Mouse (Mus musculus): Measurements from ENCODE around the gene Pla2g16. TPM values are rescaled to one million over a fixed set of nuclear protein-coding genes. Genes with fewer than 3 reads are reported as not detected.
A peak's percentile ranks its signal among the peaks of the same experiment; 100 is the strongest.

Gene Pla2g16
- polyA plus RNA-seq, 1 experiment from 2014 or later: 24.6 TPM

GRCm38 (mm10) chr19:7564457-7564856 lies 7.2 kb downstream of the Pla2g16 start:
- peaks cover 11% of the 10 kb centered on the region for H3K4me1 ChIP-seq (replicated peaks)
- H3K27ac ChIP-seq: no peak overlapping the region
- DNase-seq: no peak
- no peak overlapping the region for H3K4me2 ChIP-seq
- no peaks in the 10 kb centered on the region for H3K27me3 ChIP-seq
- 74% methylated on average over 1 of the region's 1 CpGs for WGBS (ENCODE audit: insufficient replicate concordance)
- no peak overlapping the region for H3K9ac ChIP-seq
- H3K36me3 ChIP-seq: peaks cover 2% of the 10 kb centered on the region; the same call in 1 of the 2 replicates
- H3K9me3 ChIP-seq (replicated peaks): no peaks in the 10 kb centered on the region
- no peak for ATAC-seq (ENCODE audit: low read depth)
- H3K4me3 ChIP-seq (replicated peaks): no peak overlapping the region

GRCm38 (mm10) chr19:7566826-7567225 lies 9.6 kb downstream of the Pla2g16 start:
- 79% methylated on average over 3 of the region's 3 CpGs for WGBS (ENCODE audit: insufficient replicate concordance)
- H3K9ac ChIP-seq: no peak overlapping the region
- ATAC-seq (ENCODE audit: low read depth) (no peak), DNase-seq (no peak)
- peaks cover 9% of the 10 kb centered on the region; the same call in 1 of the 2 replicates for H3K4me1 ChIP-seq (replicated peaks)
- no peaks in the 10 kb centered on the region for H3K36me3 ChIP-seq
- no peak overlapping the region for H3K27ac ChIP-seq
- no peak overlapping the region for H3K4me2 ChIP-seq
- H3K4me3 ChIP-seq (replicated peaks): no peak overlapping the region
- no peaks in the 10 kb centered on the region for H3K27me3 ChIP-seq
- H3K9me3 ChIP-seq (replicated peaks): no peaks in the 10 kb centered on the region

GRCm38 (mm10) chr19:7568364-7568763 lies 11.1 kb downstream of the Pla2g16 start:
- H3K27me3 ChIP-seq: no peaks in the 10 kb centered on the region
- no peaks in the 10 kb centered on the region for H3K36me3 ChIP-seq
- no peak overlapping the region for H3K4me3 ChIP-seq (replicated peaks)
- no peak overlapping the region for H3K27ac ChIP-seq
- H3K9me3 ChIP-seq (replicated peaks): no peaks in the 10 kb centered on the region
- 25% methylated on average over 3 of the region's 3 CpGs for WGBS (ENCODE audit: insufficient replicate concordance)
- peaks cover 4% of the 10 kb centered on the region; the same call in 1 of the 2 replicates for H3K4me1 ChIP-seq (replicated peaks)
- no peak overlapping the region for H3K9ac ChIP-seq
- ATAC-seq (ENCODE audit: low read depth): no peak
- no peak for DNase-seq
- H3K4me2 ChIP-seq: no peak overlapping the region

GRCm38 (mm10) chr19:7569650-7570049 lies 12.4 kb downstream of the Pla2g16 start:
- no peak for ATAC-seq (ENCODE audit: low read depth)
- peaks cover under 1% of the 10 kb centered on the region; the same call in 1 of the 2 replicates for H3K36me3 ChIP-seq
- DNase-seq: no peak
- H3K4me3 ChIP-seq (replicated peaks): no peak overlapping the region
- 50% methylated on average over 5 of the region's 5 CpGs for WGBS (ENCODE audit: insufficient replicate concordance)
- H3K4me2 ChIP-seq: no peak overlapping the region
- H3K9ac ChIP-seq: no peak overlapping the region
- no peaks in the 10 kb centered on the region for H3K4me1 ChIP-seq (replicated peaks)
- H3K27ac ChIP-seq: no peak overlapping the region
- no peaks in the 10 kb centered on the region for H3K27me3 ChIP-seq
- H3K9me3 ChIP-seq (replicated peaks): no peaks in the 10 kb centered on the region

- 80% methylated on average over 1 of the region's 1 CpGs for WGBS (ENCODE audit: insufficient replicate concordance)
Observed at GRCm38 (mm10) chr19:7576180-7576579, 18.9 kb downstream of the Pla2g16 start.

GRCm38 (mm10) chr19:7577710-7578109 lies 20.5 kb downstream of the Pla2g16 start:
- no peak overlapping the region for H3K27ac ChIP-seq
- 68% methylated on average over 3 of the region's 3 CpGs for WGBS (ENCODE audit: insufficient replicate concordance)
- H3K36me3 ChIP-seq: peaks cover 8% of the 10 kb centered on the region; the same call in 1 of the 2 replicates
- no peak overlapping the region for H3K9ac ChIP-seq
- H3K4me1 ChIP-seq (replicated peaks): peaks cover 10% of the 10 kb centered on the region; the same call in 1 of the 2 replicates
- no peaks in the 10 kb centered on the region for H3K9me3 ChIP-seq (replicated peaks)
- H3K4me2 ChIP-seq: no peak overlapping the region
- DNase-seq (no peak), ATAC-seq (ENCODE audit: low read depth) (no peak)
- no peaks in the 10 kb centered on the region for H3K27me3 ChIP-seq
- no peak overlapping the region for H3K4me3 ChIP-seq (replicated peaks)

More at GRCm38 (mm10) chr19:7576180-7576579, 18.9 kb downstream of the Pla2g16 start:
- no peak for ATAC-seq (ENCODE audit: low read depth)
- no peak overlapping the region for H3K9ac ChIP-seq
- H3K36me3 ChIP-seq: peaks cover 6% of the 10 kb centered on the region; the same call in 1 of the 2 replicates
- DNase-seq: no peak
- no peak overlapping the region for H3K4me3 ChIP-seq (replicated peaks)
- H3K9me3 ChIP-seq (replicated peaks): no peaks in the 10 kb centered on the region
- peaks cover 9% of the 10 kb centered on the region; the same call in 1 of the 2 replicates for H3K4me1 ChIP-seq (replicated peaks)
- H3K4me2 ChIP-seq: no peak overlapping the region
- H3K27me3 ChIP-seq: no peaks in the 10 kb centered on the region
- H3K27ac ChIP-seq: no peak overlapping the region

- no peak for DNase-seq
- no peak overlapping the region for H3K9ac ChIP-seq
- H3K4me1 ChIP-seq (replicated peaks): peaks cover 10% of the 10 kb centered on the region; the same call in 1 of the 2 replicates
- no peaks in the 10 kb centered on the region for H3K9me3 ChIP-seq (replicated peaks)
- peak; percentile 37 for ATAC-seq (ENCODE audit: low read depth)
- WGBS (ENCODE audit: insufficient replicate concordance): 13% methylated on average over 5 of the region's 5 CpGs
- H3K4me2 ChIP-seq: no peak overlapping the region
- no peaks in the 10 kb centered on the region for H3K27me3 ChIP-seq
- peaks cover 12% of the 10 kb centered on the region for H3K36me3 ChIP-seq
- no peak overlapping the region for H3K27ac ChIP-seq
- H3K4me3 ChIP-seq (replicated peaks): no peak overlapping the region
Observed at GRCm38 (mm10) chr19:7581042-7581441, 23.8 kb downstream of the Pla2g16 start.

GRCm38 (mm10) chr19:7583101-7583500 lies 25.8 kb downstream of the Pla2g16 start:
- H3K27me3 ChIP-seq: no peaks in the 10 kb centered on the region
- WGBS (ENCODE audit: insufficient replicate concordance): 49% methylated on average over 7 of the region's 7 CpGs

GRCm38 (mm10) chr19:7583599-7583998 lies 26.3 kb downstream of the Pla2g16 start:
- H3K27ac ChIP-seq: no peak overlapping the region
- no peaks in the 10 kb centered on the region for H3K27me3 ChIP-seq

More at GRCm38 (mm10) chr19:7583101-7583500, 25.8 kb downstream of the Pla2g16 start:
- no peak overlapping the region for H3K4me2 ChIP-seq
- H3K36me3 ChIP-seq: peaks cover 24% of the 10 kb centered on the region
- H3K4me3 ChIP-seq (replicated peaks): no peak overlapping the region
- H3K4me1 ChIP-seq (replicated peaks): peaks cover 10% of the 10 kb centered on the region; the same call in 1 of the 2 replicates
- no peak overlapping the region for H3K9ac ChIP-seq
- no peaks in the 10 kb centered on the region for H3K9me3 ChIP-seq (replicated peaks)
- DNase-seq: no peak
- no peak for ATAC-seq (ENCODE audit: low read depth)
- H3K27ac ChIP-seq: no peak overlapping the region

GRCm38 (mm10) chr19:7585279-7585678 lies 28.0 kb downstream of the Pla2g16 start:
- 87% methylated on average over 8 of the region's 8 CpGs for WGBS (ENCODE audit: insufficient replicate concordance)
- no peaks in the 10 kb centered on the region for H3K27me3 ChIP-seq

More at GRCm38 (mm10) chr19:7583599-7583998, 26.3 kb downstream of the Pla2g16 start:
- no peak overlapping the region for H3K4me3 ChIP-seq (replicated peaks)
- no peak overlapping the region for H3K4me2 ChIP-seq
- 72% methylated on average over 3 of the region's 3 CpGs for WGBS (ENCODE audit: insufficient replicate concordance)
- peaks cover 24% of the 10 kb centered on the region for H3K36me3 ChIP-seq
- no peak for DNase-seq
- ATAC-seq (ENCODE audit: low read depth): no peak
- H3K9ac ChIP-seq: no peak overlapping the region
- no peaks in the 10 kb centered on the region for H3K9me3 ChIP-seq (replicated peaks)
- peaks cover 10% of the 10 kb centered on the region; the same call in 1 of the 2 replicates for H3K4me1 ChIP-seq (replicated peaks)

GRCm38 (mm10) chr19:7585764-7586163 lies 28.5 kb downstream of the Pla2g16 start:
- H3K27ac ChIP-seq: no peak overlapping the region
- no peaks in the 10 kb centered on the region for H3K9me3 ChIP-seq (replicated peaks)
- H3K4me3 ChIP-seq (replicated peaks): no peak overlapping the region
- no peak overlapping the region for H3K4me2 ChIP-seq
- H3K27me3 ChIP-seq: no peaks in the 10 kb centered on the region
- peaks cover 24% of the 10 kb centered on the region for H3K36me3 ChIP-seq
- no peak overlapping the region for H3K9ac ChIP-seq
- peaks cover 4% of the 10 kb centered on the region; the same call in 1 of the 2 replicates for H3K4me1 ChIP-seq (replicated peaks)
- DNase-seq (no peak), ATAC-seq (ENCODE audit: low read depth) (no peak)
- WGBS (ENCODE audit: insufficient replicate concordance): 89% methylated on average over 6 of the region's 6 CpGs

More at GRCm38 (mm10) chr19:7585279-7585678, 28.0 kb downstream of the Pla2g16 start:
- Histone ChIP-seq H3K4me1 (replicated peaks) (peaks cover 9% of the 10 kb centered on the region; the same call in 1 of the 2 replicates), H3K27ac (no peak overlapping the region), H3K4me3 (replicated peaks) (no peak overlapping the region), H3K9ac (no peak overlapping the region), H3K9me3 (replicated peaks) (no peaks in the 10 kb centered on the region), H3K4me2 (no peak overlapping the region), H3K36me3 (peaks cover 24% of the 10 kb centered on the region)
- DNase-seq: no peak
- ATAC-seq (ENCODE audit: low read depth): no peak

- ATAC-seq (ENCODE audit: low read depth) (no peak), DNase-seq (no peak)
- no peak overlapping the region for H3K27ac ChIP-seq
- no peak overlapping the region for H3K4me3 ChIP-seq (replicated peaks)
- no peak overlapping the region for H3K9ac ChIP-seq
- no peak overlapping the region for H3K4me2 ChIP-seq
- H3K4me1 ChIP-seq (replicated peaks): no peaks in the 10 kb centered on the region
- H3K9me3 ChIP-seq (replicated peaks): no peaks in the 10 kb centered on the region
- H3K36me3 ChIP-seq: peaks cover 14% of the 10 kb centered on the region
- H3K27me3 ChIP-seq: no peaks in the 10 kb centered on the region
Observed at GRCm38 (mm10) chr19:7590795-7591194, 33.5 kb downstream of the Pla2g16 start.
